Mouse (Mus musculus): Measurements from ENCODE around the gene Gzmd.

DNA sequence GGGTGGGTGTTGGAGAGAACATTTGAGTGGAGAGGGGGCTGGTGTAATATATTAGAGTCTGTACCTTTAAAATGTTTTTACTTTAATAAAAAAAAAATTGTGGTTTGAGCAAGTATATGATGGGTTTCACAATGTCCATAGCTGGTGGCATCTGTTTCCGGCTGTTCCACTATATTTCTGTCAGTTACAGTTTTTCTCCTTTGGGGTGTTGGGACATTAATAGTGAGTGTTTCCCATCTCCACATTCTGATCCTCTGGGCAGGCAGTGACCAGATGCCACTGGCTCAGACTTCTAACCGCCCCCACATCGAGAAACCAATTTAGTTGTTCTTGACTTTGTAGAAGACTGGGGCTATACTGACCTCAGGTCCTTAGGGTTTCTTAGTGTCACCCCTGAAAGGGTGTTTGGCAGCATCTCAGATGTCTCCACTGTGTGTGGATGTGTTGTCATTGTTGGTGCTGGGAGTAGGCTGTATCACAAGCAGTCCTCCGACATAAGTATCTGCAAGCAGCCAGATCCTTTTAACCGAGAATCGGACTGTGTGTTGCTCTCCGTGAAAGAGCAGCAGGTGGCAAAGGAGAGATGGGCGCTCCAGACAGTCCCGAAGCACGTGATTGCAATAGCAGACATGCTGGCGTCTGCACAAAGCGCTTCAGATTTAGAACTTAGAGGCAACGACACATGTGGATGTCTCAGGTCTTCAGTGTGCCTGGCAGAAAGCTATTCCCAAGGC, 26.8 kb downstream of the Gzmd start:
- no peak for TF ChIP-seq POLR2A (IDR thresholded peaks at IDR 0.05; ENCODE audit: control insufficient read depth, low read depth, low read length)
- TF ChIP-seq CTCF (IDR thresholded peaks at IDR 0.05; ENCODE audit: control insufficient read depth, insufficient read depth, insufficient replicate concordance, low read depth, low read length) = no peak
